Mouse (Mus musculus) kidney, adult 8-10 months (tissue): ENCODE measurements around the gene Fbxw14.
"Not testable (repeated sequence)": the region's sequence is repeated elsewhere in the genome, so short reads cannot be mapped to it uniquely, and the experiment has no call there.

Source experiments
- DNase-seq, 2 experiments: peaks; one replicate each; pipeline ENCODE4 v3.0.0; 2022

Fbxw14 gene

DNA sequence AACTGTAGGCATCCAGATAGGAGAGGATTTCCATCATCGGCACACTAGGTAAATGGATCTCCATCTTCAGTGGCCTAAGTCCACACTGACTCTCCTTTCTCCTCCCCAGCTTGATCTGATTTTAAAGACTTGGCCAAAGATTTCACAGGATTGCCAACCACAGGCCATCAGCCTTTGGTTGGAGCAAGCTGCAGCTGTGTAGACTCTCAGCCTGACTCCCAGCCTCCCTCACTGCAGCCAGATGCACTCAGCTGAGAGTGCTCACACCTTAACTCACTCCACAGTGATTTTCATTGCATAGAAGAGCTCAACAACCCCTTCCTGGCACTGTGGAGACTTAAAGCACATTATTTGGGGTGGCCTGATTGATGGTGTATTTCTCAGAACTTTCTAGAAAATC, at the start of gene Fbxw14:
Gene Fbxw14, minus strand, starts transcription at position 101 of the 400 bp plus-strand sequence.
- not testable (repeated sequence) for DNase-seq

DNA sequence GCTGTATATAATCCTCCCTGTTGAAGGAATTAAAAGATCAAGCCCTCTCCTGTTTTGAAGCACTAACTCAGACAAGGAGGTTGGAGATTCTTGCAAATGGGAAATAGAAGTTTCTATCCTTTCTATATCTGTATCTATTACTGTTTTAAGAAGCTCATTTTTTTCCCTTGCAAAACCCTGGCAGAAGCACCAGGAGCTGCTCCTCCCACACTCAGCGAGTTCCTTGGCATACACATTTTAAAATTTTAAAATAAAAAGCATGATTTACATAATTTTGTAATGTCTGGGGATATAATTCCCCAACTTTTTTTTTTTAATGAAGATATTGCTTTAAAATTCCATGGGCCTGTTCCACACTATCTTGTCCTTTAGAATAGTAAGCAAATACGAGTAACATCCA, 24.4 kb downstream of the Fbxw14 start:
- no peak for DNase-seq

DNA sequence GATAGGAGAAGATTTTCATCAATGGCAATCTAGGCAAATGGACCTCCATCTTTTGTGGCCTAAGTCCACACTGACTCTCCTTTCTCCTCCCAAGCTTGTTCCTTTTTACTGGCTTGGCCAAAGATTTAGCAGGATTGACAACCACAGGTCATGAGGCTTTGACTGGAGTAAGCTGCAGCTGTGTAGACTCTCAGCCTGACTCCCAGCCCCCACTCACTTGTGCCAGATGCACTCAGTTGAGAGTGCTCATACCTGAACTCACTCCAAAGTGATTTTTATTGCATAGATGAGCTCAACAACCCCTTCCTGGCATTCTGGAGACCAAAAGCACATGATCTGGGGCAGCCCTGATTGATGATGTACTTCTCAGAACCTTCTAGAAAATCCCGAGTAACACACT, 52.8 kb downstream of the Fbxw14 start, which contains the start of gene Fbxw20:
Gene Fbxw20, minus strand, starts transcription at position 101 of the 400 bp plus-strand sequence.
- DNase-seq, result no peak
